Mouse (Mus musculus) embryo, embryonic 9.5 days (tissue): ENCODE data around the gene Fam53a.
A peak's percentile ranks its signal among the peaks of the same experiment; 100 is the strongest.

Experiments
- DNase-seq: peaks from one replicate; pipeline ENCODE4 v3.0.0-alpha.2; 2017; ENCODE audit errors: extremely low spot score

Gene Fam53a

DNA sequence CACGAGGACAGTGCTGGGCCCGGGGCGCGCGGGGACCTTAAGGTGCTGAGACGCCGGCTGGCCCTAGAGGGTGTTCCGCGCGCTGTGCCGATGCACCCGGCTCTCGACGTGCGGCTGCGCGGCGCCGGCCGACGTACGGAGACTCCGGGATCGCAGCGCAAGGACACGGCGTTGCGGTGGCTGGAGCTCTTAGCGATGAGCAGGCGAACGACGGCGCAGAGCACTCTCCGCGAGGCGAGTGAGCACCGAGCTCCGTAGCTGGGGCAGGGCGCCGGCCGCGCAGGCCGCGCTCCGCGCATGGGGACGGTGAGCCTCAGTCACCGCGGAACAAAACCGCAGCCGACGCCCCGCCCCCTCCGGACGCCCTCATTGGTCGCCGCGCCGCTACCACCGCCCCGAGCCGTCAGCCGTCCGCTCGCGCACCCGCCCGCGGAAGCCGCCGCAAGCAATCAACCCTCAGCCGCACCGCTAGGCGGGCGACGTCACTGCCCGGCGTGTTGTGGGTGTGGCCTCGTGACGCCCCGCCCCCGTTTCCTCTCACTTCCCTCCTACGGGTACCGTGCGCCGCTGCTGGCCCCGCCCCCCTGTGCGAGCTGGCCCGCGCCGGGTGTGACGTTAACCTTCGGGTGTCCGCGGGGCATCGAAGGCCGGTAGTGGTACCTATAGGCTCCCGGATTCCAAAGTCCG, at the start of gene Fam53a, which contains the start of gene Gm9903:
Gene Fam53a, minus strand, starts transcription at position 335 of the 687 bp plus-strand sequence.
Gene Gm9903, plus strand, starts transcription at position 625 of the 687 bp plus-strand sequence.
- peak; percentile 99 for DNase-seq

DNA sequence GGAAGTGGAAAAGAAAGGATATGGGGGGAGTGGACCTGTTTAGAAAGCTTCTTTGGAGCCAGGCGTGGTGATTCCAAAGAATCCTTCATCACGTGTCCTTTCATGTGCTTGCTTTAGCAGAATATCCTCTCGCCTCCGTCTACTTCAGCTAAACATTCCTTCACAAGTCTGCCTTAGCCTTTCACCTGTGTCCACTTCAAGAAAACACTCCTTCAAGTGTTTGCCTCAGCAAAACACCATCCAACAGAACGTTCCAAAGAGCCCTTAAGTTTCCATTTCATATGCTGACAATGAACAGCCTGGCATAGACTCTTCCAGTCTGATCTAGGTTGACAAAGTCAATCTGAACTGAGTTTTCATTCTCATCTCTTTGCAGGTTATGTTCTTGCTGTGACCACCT, 48.8 kb upstream of the Fam53a start:
- DNase-seq: no peak

DNA sequence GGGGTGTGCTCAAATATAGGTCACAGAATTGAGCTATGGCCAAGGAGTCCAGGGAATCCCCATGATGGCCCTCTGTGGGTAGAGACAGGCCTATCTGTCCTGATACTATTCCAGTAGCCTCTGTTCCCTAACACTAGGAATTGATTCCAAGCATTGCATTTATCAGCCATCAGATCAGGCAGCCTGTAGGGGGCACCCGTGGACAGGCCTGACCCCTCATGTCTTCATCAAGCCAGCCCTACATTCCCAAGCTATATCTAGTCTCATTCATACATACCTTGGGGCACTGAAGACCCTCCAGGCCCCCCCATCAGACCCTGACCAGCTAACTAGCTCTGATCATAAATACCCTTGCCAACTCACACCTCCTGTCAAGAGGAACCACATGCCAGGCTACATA, 46.5 kb upstream of the Fam53a start:
- DNase-seq: peak; percentile 65

DNA sequence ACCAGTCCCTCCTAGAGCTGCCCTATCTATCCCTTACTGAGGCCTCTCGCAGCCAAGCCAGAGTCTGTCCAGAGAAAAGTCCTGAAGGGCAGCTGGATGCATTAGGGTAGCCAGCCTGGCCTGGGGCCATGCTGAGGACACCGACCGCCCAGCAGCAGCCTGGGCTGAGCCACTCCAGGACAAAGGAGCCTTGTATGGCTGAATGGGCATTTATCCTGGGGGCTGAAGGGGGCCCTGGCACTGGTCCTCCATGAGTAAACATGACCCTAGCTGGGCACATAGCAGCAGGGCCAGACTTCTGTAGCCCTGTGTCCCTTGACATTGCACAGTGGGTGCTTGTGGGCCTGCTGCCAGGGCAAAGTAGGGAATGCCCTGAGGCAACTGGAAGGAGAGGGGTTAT, 45.0 kb upstream of the Fam53a start:
- DNase-seq: no peak

DNA sequence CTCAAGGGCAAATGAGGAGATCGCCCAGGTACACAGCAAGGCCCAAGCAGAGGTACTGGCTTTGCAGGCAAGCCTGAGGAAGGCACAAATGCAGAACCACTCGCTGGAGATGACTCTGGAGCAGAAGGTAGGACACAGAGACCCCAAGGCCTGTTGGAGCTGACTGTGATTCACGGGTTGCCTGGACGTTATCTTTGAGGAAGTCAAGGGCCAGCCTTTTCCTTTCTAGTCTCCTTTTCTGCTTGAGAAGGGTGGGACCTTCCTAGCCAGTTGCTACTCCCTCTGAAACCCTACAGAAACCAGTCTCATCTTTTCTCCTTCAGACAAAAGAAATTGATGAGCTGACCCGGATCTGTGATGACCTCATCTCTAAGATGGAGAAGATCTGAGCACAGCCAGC, 42.2 kb upstream of the Fam53a start:
- no peak for DNase-seq

DNA sequence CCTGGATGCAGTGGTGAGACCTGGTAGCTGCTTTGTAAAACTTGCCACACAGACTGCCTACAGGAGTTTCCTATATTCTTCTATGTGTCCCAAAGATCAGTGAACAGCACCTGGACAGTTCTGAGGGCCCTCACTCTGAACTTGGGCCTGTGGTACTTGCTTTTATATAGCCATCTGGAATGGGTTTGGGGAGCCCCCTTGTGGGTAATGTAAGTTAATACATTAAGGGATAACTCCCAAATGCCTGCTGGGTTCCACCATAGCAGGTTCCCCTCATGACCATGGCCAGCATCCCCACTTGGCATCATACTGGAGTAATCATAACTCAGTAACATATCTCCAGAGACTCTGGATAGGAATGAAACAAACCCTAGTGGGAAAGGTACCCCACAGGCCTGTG, 38.8 kb upstream of the Fam53a start:
- DNase-seq: no peak

DNA sequence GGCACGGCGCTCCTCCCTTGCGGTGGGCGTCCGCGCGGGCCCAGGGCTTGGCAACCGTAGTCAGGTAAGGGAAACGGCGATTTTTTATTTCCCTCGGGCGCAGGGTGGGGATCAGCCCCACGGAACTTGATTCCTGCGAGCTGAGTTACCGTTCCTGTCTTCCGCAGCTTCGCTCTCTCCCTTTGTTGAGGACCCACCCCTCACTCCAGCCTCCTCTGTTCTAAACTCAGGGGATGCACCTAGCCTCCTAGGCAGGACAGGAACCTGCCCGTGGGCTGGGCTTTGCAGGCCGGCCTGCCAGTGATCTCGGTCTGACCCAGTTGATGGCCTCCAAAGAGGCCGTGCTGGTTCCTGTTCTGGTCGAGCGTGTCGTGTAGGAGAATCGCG, 29.2 kb upstream of the Fam53a start:
- no peak for DNase-seq

DNA sequence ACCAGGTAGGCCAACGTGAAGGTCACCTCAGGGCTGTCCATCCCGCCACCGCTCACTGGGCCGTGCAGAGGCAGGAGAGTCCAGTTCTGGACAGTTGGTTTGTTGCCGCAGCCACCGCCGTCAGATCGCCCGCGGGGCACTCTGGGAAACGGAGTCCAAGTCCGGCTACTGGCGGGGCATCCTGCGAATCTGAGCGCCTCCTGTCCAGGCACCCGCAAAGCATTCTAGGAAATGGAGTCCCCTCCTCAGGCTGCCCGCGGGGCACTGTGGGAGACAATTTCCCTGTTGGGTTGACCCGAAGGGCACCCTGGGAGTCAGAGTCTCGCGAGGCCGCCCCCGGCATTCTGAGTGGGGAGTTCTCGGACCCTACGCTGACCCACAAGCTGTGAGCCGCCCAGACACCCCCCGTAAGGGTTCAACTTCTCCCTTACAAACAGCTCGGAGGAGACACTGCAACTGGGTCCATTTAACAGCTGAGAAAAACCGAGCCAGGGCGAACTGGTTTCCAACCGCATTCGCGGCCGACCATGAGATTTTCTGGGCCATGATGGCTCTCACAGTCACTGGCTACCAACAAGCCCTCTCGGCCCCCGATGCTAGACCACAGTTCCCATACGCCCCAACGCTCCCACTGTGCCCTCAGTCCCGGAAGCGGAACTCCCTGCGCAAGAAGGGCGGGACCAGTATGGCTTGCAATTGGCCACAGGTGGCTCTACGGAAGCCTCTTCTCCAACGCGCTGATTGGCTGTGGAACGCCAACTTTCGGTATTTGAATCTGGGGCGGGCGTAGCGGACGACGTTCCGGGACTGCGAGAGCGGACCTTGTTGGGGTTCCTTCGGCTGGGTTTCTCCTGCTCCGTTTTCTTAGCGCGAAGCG, 28.6 kb upstream of the Fam53a start, which contains the start of the genes Tacc3 and Tmem129:
Gene Tacc3, plus strand, starts transcription at position 342 of the 877 bp plus-strand sequence.
Gene Tmem129, minus strand, starts transcription at position 630 of the 877 bp plus-strand sequence.
- peak; percentile 98 for DNase-seq

DNA sequence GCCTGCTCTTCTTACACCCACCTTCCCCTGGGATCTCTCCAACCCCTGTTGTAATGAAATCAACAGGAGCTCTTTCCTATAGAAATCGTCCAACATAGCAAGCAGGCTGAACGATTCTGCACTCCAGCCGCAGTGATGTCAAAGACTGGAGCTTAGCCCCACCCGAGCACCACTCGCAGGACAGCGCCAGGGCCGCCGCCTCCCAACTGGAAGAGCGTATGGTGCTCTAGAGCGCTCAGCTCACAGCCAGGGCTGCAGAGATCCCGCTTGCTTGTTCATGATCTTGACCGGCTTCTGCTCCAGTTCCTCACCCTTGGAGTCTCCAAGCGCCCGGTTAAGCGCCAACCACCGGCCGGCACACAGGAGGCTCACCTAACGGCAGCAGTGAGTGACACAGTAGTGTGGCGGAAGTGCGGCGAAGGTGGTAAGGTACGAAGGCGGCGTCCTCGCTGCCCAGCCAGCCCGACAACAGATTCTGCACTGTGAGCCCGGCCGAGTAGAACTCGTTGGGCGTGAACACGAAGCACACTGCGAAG, 27.9 kb upstream of the Fam53a start:
- peak; percentile 37 for DNase-seq

DNA sequence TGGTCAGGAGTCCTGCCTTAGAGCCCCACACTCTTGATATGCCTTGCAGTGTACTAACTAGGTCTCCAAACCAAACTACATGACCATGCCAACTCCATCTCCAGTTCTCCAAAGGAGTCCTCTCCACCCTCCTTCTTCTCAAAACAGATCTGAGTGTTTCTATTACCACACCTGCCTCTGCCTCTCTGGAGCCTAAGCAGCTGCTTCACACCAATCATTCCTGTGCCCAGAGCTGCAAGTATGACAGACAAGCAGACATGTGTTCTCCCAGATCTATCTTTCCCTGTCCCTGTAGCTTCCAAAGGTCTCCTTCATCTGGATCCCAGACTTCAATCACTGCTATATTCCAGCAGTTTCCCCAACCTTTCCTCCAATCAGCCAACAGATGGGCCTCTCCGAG, 27.3 kb upstream of the Fam53a start:
- no peak for DNase-seq

DNA sequence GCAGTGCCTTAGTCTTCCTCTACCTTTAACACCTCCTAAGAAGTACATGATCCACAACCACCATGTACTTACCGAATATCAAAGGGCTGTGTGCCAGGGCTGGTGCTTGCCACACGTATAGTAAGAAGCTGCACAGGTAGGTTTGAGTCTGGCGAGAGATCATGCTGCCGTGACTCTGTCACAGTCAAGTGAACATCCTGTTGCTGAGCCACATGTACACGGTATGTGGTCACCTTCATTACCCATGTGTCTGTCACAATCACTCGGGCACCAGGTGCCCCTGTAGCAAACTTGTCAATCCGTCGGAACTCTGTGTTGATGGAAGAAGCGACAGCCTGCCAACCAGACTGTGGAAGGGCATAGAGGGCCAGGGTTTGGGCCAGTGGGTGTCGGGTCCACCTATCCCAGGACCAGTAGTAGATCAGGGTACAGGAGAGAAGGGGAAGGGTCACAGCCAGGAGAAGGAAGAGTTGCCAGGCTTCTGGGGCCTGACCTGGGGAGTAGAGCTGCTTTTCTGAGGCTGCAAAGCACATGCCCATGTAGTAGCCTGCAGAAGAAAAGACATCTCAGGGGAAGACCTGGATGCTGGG, 25.9 kb upstream of the Fam53a start:
- no peak for DNase-seq

DNA sequence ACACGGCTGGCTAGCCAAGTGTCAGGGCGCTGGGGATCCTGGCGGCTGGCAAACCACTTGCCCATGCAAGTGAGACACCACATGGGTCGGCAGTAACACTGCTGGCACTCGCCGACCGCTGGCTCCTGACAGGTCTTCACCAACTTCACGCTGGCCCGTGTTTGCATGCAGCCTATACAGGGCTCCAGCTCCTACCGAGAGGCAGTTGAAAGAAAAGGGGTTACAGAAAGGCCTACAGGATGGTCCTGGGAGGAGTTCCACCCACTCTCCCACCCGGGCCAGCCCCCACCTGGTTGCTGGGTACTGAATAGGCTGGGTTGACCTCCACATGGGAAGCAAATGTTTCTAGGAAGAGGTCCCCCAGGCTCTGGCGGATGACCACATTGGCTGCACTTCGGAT, 25.0 kb upstream of the Fam53a start:
- DNase-seq: no peak

DNA sequence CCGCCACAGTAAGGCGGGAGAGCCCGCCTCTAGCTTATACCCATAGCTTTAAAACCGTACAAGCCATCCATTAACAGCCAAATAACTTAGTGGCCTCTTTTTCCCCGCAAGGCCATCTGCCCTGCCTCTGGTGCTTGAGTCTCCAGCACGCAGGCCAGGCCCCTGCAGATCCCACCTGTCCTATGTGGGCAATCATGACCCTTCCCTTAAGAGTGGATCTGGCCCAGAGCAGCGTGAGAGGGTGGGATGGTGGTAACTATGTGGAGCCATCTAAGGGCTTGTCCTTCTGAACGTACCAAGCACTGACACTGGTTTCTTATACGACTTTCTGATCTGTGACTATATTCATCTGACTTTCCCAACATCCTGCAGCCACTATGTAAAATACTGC, 23.3 kb upstream of the Fam53a start:
- DNase-seq: no peak

DNA sequence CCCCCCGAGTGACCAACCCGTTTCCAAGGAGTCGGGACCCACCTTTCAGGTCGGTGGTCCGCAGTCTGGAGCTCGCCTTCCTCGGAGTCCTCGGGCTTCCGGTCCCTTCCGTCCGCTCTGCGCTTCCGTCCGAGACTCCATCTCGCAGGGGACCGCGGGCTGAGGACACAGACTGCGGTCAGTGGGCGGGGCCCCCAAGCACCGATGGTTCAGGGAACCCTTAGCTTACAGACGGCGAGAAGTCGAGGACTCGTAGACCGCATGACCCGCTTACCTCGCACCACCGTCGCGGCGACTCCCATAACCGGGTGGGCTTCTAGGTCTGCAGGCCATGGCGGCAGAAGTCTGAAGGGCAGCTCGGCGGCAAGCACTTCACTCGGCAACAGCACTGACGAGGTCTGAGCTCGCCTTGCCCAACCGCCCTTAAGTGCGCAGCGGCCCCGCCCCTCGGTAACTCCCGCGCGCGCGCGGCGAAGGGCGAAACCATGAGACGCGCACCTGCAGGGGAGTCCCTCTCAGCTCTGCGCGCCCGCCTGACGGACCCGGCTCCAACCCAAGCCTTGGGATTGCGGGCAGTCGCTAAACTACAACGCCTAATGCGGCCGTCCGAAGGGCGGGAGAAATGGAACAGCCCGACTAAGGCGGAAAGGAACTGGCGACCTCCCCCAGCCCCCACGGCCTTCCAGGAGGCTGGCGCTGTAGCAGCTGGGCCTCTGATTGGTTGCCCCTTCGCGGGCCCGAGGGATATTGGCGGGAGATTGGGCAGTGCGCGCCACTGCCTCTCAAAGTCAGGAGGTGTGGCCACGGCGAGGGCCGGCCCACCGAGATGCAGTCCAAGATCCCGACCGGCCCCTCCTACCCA, 22.7 kb upstream of the Fam53a start, which contains the start of gene Slbp:
Gene Slbp, minus strand, starts transcription at position 654 of the 862 bp plus-strand sequence.
- peak; percentile 98 for DNase-seq

DNA sequence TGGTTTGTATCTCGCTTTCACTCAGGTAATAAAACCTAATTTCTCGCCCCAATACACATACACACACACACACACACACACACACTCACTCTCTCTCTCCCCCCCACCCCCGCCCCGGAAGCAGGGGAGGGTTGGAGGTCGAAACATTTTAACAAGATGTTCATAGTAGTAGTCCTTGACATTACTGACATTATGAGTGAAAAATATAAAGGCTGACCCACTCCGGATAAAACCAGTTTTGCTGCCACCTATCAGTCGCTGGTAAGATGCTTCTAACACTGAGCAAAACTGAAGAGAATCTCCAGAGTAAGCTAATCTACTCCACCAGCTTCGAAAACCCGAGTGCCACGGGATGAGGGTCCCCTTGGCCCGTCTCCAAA, 22.1 kb upstream of the Fam53a start:
- peak; percentile 29 for DNase-seq

DNA sequence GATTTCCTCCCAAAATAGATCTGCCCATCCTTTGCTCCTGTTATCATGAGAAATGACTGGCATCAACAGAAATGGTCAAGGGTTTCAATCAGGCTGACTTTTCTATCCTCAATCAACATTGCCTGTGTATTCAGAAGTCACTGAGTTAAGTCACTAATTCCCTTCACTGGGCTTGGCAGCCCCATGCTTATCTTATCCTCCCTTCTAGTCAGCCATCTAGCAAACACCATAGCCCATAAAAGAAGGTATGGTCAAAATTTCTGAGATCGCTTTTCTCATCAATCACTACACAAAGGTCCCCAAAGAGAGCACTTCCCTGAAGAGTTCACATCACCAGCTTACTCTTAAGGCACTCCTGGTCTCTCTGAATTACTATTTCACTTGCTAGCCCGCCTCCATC, 21.6 kb upstream of the Fam53a start:
- no peak for DNase-seq

DNA sequence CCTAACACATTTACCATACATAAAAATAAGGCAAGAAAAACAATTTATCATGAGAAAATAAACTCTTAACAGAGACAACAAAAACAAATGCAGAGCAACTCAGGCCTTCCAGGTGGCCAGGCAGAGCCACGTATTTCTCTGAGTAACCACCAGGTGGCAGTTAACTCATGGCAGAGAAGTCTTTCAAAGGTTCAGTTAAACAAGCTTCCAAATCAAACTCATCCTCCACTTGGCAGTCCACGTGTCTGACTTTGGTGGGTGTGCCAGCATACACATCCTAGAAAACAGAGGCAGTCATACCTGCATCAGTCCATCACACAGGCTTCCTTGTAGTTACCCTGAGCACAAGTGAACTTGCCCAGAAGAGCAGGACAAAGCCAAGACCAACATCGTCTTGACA, 11.2 kb upstream of the Fam53a start:
- peak; percentile 39 for DNase-seq

DNA sequence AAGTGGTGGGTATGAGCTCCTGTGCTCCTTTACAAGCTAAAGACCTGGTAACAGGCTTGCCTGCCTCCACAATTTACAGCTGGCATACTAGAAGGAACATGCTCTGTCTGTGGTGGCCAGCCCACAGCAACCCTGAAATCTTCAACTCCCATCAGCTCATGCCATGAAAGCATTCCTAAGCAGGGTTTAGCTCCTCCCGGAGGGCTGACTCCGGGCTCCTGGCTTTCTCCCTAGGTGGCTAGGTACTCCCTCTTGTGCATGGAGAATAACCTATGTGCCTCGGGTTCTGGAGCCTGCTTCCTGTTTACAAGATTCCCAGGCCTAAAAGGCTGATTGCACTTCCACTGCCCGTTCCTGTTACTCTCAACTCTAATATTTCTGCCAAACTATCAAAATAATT, 9.4 kb upstream of the Fam53a start:
- no peak for DNase-seq

DNA sequence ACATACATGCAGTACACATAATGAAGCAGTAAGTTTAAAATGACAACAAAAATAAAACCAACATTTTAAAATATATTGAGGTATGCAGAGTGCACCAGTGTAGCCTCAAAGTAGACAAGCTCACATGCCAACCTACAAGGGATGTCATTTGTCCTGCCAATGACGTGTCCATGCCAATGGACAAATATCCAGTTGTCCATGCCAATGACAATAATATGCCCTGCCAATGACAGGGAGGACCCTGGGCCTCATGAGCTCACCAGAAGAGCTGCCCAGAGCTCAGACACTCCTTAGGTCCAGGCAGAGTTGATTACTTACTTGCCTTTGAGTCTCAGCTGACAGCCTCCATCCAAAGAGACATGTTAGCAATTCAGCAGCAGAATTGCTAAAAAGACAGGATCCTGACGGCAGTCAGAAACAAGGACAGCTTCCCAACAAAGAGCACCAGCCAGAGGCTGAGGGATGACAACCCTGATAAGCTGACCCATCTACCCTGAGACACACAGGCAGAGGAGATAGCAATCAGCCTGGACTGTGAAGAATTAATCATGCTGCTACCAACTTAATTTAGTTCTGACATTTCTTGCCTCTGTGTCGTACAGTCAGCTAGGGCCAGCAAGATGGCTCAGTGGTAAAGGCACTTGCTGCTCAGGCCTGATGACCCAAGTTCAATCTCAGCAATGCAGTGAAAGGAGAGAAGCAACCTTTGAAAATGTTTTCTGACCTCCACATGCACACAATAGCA, 8.3 kb upstream of the Fam53a start:
- no peak for DNase-seq

DNA sequence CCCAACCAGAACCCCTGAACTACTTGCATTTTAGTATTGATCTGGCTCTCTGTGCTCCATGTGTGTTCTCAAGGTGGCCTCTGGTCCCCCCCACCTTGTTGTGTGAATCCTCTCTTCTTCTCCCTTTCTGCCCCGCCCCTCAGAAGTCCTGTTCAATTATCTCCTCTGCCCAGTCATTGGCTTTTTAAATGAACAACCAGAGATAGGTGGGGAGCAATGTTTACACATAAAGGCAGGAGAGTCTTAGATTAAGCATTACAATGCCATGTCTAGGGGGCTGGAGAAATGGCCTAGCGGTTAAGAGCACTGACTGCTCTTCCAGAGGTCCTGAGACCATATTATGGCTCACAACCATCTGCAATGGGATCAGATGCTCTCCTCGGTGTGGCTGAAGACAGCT, 5.9 kb upstream of the Fam53a start:
- no peak for DNase-seq

DNA sequence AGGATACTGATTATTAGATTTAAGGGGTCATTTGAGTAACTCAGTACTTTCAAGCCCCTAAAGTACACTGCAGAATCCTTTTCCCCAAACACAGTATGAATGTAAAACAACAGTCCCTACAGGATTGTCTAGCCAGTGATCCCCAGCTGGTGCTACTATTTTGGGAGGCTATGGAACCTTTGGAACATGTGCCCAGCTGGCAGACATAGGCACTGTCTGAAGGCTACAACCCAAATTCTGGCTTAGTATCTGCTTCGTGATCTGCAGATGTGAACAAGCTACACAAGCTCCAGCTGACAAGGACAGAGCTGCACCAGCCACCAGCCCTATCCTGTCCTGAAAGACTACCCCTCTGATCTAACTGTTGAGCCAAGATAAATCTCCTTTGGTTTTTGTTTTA, 3.1 kb upstream of the Fam53a start:
- DNase-seq: no peak
